Comparison of ENCODE assay signal across 9 mouse cellular contexts in the genomic region with DNA sequence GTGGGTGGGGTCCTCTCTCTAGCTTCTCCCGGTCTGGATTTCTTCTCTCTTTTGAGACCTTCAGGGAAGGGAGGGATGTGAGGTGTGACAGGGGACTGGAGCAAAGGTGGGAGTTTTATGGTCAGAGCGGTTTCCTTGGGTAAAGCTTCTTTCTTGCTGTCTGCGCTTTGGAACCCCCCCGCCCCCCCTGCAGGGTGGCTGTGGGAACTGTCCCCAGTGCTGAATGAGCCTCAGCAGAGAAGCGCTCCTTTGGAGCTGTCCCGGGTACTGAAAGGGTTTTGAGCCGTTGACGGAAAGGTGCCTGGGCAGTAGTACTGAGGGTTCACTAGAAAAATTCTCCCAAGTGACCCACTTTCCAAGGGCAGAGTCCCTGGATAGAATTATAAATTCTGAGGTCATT. TPM values are rescaled to one million over a fixed set of nuclear protein-coding genes. Genes with fewer than 3 reads are reported as not detected.
DNase-seq lines count a peak whose midpoint lies in the region; ATAC-seq lines count a peak whose summit lies in the region.
"Had no signal": no experiment of that assay in that cellular context is flagged by ENCODE, and none has a peak within 500 bp of the region (broad histone marks: within the 10 kb centered on the region; RNA-seq: fewer than 3 reads in every experiment).

No protein-coding gene starts in this region.

- no peak overlapping the region for H3K27ac ChIP-seq in forebrain, embryonic 11.5 days (ENCODE audit: low read depth, low read length)
- no peak overlapping the region for H3K27ac ChIP-seq in forebrain, embryonic 16.5 days (ENCODE audit: low read length)
- H3K27ac ChIP-seq in limb, embryonic 10.5 days: no peak overlapping the region
- H3K27ac ChIP-seq: liver, embryonic 15.5 days had no signal

- no peak overlapping the region for H3K4me3 ChIP-seq in forebrain, embryonic 11.5 days (ENCODE audit: low read depth, low read length)
- H3K4me3 ChIP-seq in forebrain, embryonic 16.5 days (replicated peaks; ENCODE audit: low read length): no peak overlapping the region
- no peak overlapping the region for H3K4me3 ChIP-seq in limb, embryonic 10.5 days
- H3K4me3 ChIP-seq: liver, embryonic 15.5 days had no signal

- no peak overlapping the region for H3K9ac ChIP-seq in forebrain, embryonic 11.5 days (ENCODE audit: low read length)
- no peak overlapping the region for H3K9ac ChIP-seq in forebrain, embryonic 16.5 days (replicated peaks; ENCODE audit: low read depth, low read length)
- H3K9ac ChIP-seq: liver, embryonic 15.5 days had no signal

- H3K27me3 ChIP-seq in forebrain, embryonic 11.5 days (ENCODE audit: control insufficient read depth, insufficient read depth, low read length): peaks cover 12% of the 10 kb centered on the region
- H3K27me3 ChIP-seq in forebrain, embryonic 16.5 days (replicated peaks; ENCODE audit: control insufficient read depth, insufficient read depth, low read length): no peaks in the 10 kb centered on the region; the same call in 1 of the 2 replicates
- H3K27me3 ChIP-seq in limb, embryonic 10.5 days (ENCODE audit: low read depth, poor library complexity, severe bottlenecking): peaks cover 74% of the 10 kb centered on the region

- H3K9me3 ChIP-seq in forebrain, embryonic 11.5 days (ENCODE audit: control insufficient read depth, low read length): no peaks in the 10 kb centered on the region
- H3K9me3 ChIP-seq in forebrain, embryonic 16.5 days (ENCODE audit: control insufficient read depth, low read length): no peaks in the 10 kb centered on the region
- no peaks in the 10 kb centered on the region for H3K9me3 ChIP-seq in limb, embryonic 10.5 days (replicated peaks)
- H3K9me3 ChIP-seq: liver, embryonic 15.5 days had no signal

- peaks cover 5% of the 10 kb centered on the region; the same call in 1 of the 2 replicates for H3K4me1 ChIP-seq in forebrain, embryonic 11.5 days (replicated peaks; ENCODE audit: control insufficient read depth, insufficient read depth, low read length)
- peaks cover 35% of the 10 kb centered on the region for H3K4me1 ChIP-seq in forebrain, embryonic 16.5 days (replicated peaks; ENCODE audit: control insufficient read depth, insufficient read depth, low read length)
- peaks cover 14% of the 10 kb centered on the region for H3K4me1 ChIP-seq in limb, embryonic 10.5 days

- no peak overlapping the region for H3K4me2 ChIP-seq in forebrain, embryonic 11.5 days (ENCODE audit: low read depth, low read length, severe bottlenecking)
- no peak overlapping the region for H3K4me2 ChIP-seq in forebrain, embryonic 16.5 days (ENCODE audit: low read length)
- H3K4me2 ChIP-seq: liver, embryonic 15.5 days had no signal

- ATAC-seq in forebrain, embryonic 11.5 days (replicated peaks; ENCODE audit: low FRiP score): no peak
- no peak for ATAC-seq in forebrain, embryonic 16.5 days
- ATAC-seq in inflammation-experienced regulatory T-cells, adult 6 months: no peak

- WGBS in forebrain, embryonic 11.5 days: 3% methylated on average over 8 of the region's 8 CpGs
- 2% methylated on average over 8 of the region's 8 CpGs for WGBS in forebrain, embryonic 16.5 days
- 3% methylated on average over 8 of the region's 8 CpGs for WGBS in limb, embryonic 10.5 days

- peak; percentile 80 for DNase-seq in forebrain, embryonic 11.5 days (ENCODE audit: low spot score)
- DNase-seq in 3134 (ENCODE audit: extremely low read depth, insufficient read length, low spot score): peak; percentile 13
- peak; percentile 26 for DNase-seq in adrenal gland, adult 8-10 months
- peak; percentile 88 for DNase-seq in forelimb bud, embryonic 11.5 days (ENCODE audit: low read depth, low spot score)
- peak; percentile 83 for DNase-seq in limb, embryonic 10.5 days (ENCODE audit: low spot score)
- peak; percentile 65 for DNase-seq in neural tube, embryonic 10.5 days (ENCODE audit: extremely low spot score, low spot score)

- H3K36me3 ChIP-seq in forebrain, embryonic 11.5 days (ENCODE audit: control insufficient read depth, insufficient read depth, low read length): no peaks in the 10 kb centered on the region
- no peaks in the 10 kb centered on the region for H3K36me3 ChIP-seq in forebrain, embryonic 16.5 days (ENCODE audit: control insufficient read depth, insufficient read depth)
- no peaks in the 10 kb centered on the region for H3K36me3 ChIP-seq in limb, embryonic 10.5 days
- H3K36me3 ChIP-seq: liver, embryonic 15.5 days had no signal

RNA-seq across cellular contexts. Expression of gene Dlgap3, which starts 4.5 kb away (rescaled TPM):
- polyA plus RNA-seq in forebrain, embryonic 11.5 days (2014; fragmentation: Nextera tagmentation; extraction: Ambion mirVana): 3.1 and 4.2 TPM in 2 replicates
- 7.7 and 8.3 TPM in 2 replicates for polyA plus RNA-seq in forebrain, embryonic 16.5 days (2015; fragmentation: Nextera tagmentation; extraction: Ambion mirVana)
- 1 to 10 TPM; 3.3 to 7.0 (median 5.8) TPM for total RNA-seq in adrenal gland, adult 8-10 months (2022)
- polyA plus RNA-seq in limb, embryonic 10.5 days (2016; fragmentation: Nextera tagmentation; extraction: Ambion mirVana): 0.16 and 0.21 TPM in 2 replicates
- not detected for polyA plus RNA-seq in inflammation-experienced regulatory T-cells, adult 6 months (2017; shearing (Covaris generic))

RNA-seq across cellular contexts. Expression of gene Tmem35b, which starts 50.0 kb away (rescaled TPM):
- 11.8 and 12.6 TPM in 2 replicates for polyA plus RNA-seq in forebrain, embryonic 11.5 days (2014; fragmentation: Nextera tagmentation; extraction: Ambion mirVana)
- 12.6 and 14.6 TPM in 2 replicates for polyA plus RNA-seq in forebrain, embryonic 16.5 days (2015; fragmentation: Nextera tagmentation; extraction: Ambion mirVana)
- 10 to 100 TPM; 19.0 to 21.6 (median 20.3) TPM for total RNA-seq in adrenal gland, adult 8-10 months (2022)
- 9.5 and 10.6 TPM in 2 replicates for polyA plus RNA-seq in limb, embryonic 10.5 days (2016; fragmentation: Nextera tagmentation; extraction: Ambion mirVana)
- 10 to 100 TPM; 12.0 to 23.9 (median 19.0) TPM for polyA plus RNA-seq in inflammation-experienced regulatory T-cells, adult 6 months (2017; shearing (Covaris generic))

Comparison
In these comparisons a context has a peak if more than half of its experiments do, and no peak if none do; other contexts are left out.
1. DNase-seq: peak in every context shown above with its lines; median percentile 88 in forelimb bud, embryonic 11.5 days; 83 in limb, embryonic 10.5 days; 80 in forebrain, embryonic 11.5 days; 65 in neural tube, embryonic 10.5 days; 26 in adrenal gland, adult 8-10 months; 13 in 3134.